In genomic region chr1:124031968-124032367, GRCm38 (mm10) we compare ENCODE assay signal across 18 mouse cellular contexts. TPM values are rescaled to one million over a fixed set of nuclear protein-coding genes. Genes with fewer than 3 reads are reported as not detected.
"Had no signal": no experiment of that assay in that cellular context is flagged by ENCODE, and none has a peak within 500 bp of the region (broad histone marks: within the 10 kb centered on the region; RNA-seq: fewer than 3 reads in every experiment).

No protein-coding gene starts in this region.

- DNase-seq: liver, postnatal 0 days; lung, adult 2 months; lung, postnatal 14 days; lung, postnatal 36 days; retina, postnatal 1 day; right cerebral cortex, adult 18-20 months; right cerebral cortex, postnatal 25 days; right cerebral cortex, postnatal 4 days; spleen, adult 18-20 months; thymus, adult 2 months; thymus, postnatal 14 days; thymus, postnatal 36 days had no signal

- ATAC-seq: liver, postnatal 0 days; lung, postnatal 0 days; midbrain, embryonic 13.5 days; midbrain, embryonic 16.5 days had no signal

RNA-seq across cellular contexts. Expression of gene Dpp10, which starts 13.4 kb away (rescaled TPM):
- total RNA-seq: megakaryocyte progenitor cell, adult 5-6 weeks had no signal
- polyA plus RNA-seq: liver, postnatal 0 days; lung, adult 2 months; lung, postnatal 0 days; macrophage; myocyte had no signal
